Mouse (Mus musculus): ENCODE data around the gene Jazf1.

DNA sequence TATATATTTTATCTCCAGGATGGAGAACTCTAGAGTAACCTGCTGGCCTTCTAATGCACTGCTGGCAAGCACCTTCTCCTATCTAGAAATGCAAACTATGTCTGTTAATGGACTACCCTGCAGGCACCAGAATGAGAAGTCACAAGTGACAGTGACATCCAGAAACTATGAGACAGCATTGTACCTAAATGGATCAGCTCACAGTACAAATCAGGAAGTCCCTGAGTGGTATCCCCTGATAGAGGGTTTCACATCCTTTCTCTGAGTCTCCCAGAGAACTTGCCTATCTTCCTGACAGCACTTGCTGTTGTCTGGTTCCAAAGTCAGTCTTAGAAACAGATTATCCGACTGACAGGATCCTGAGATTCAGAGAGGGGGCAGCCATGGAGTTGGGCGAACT, 22.9 kb downstream of the Jazf1 start:
- TF ChIP-seq CTCF (IDR thresholded peaks at IDR 0.05; ENCODE audit: low read depth, low read length) (no peak), POLR2A (IDR thresholded peaks at IDR 0.05; ENCODE audit: extremely low read depth, insufficient read depth, low read length) (no peak)
